Mouse (Mus musculus) retina, adult 2 months (tissue): ENCODE results near the gene Zfp653.

Source experiments
- DNase-seq: peaks from one replicate; pipeline ENCODE4 v3.0.0-alpha.2; 2012; ENCODE audit warnings: low read depth, low spot score

Zfp653 gene

GRCm38 (mm10) chr9:22030386-22030785 lies 40.8 kb downstream of the Zfp653 start:
- DNase-seq, result no peak

- DNase-seq, result no peak
These were observed 42.7 kb downstream of the Zfp653 start for GRCm38 (mm10) chr9:22028467-22028866.

- DNase-seq, result no peak
These were observed 46.6 kb downstream of the Zfp653 start for GRCm38 (mm10) chr9:22024592-22024991.

- DNase-seq, result no peak
These were observed 53.9 kb downstream of the Zfp653 start for GRCm38 (mm10) chr9:22017208-22017825.

GRCm38 (mm10) chr9:22016245-22016644 lies 54.9 kb downstream of the Zfp653 start:
- no peak for DNase-seq

- no peak for DNase-seq
These were observed 58.4 kb downstream of the Zfp653 start for GRCm38 (mm10) chr9:22012731-22013130.

GRCm38 (mm10) chr9:22011055-22011454 lies 60.1 kb downstream of the Zfp653 start:
- no peak for DNase-seq
